Mouse (Mus musculus) fibroblast of lung, adult 2 months (primary cell): Measurements from ENCODE around the gene Fam20b.
A peak's percentile ranks its signal among the peaks of the same experiment; 100 is the strongest.

ENCODE experiments used
- DNase-seq: peaks from one replicate; pipeline ENCODE4 v3.0.0-alpha.2; 2011; ENCODE audit warnings: low read depth

Gene Fam20b

DNA sequence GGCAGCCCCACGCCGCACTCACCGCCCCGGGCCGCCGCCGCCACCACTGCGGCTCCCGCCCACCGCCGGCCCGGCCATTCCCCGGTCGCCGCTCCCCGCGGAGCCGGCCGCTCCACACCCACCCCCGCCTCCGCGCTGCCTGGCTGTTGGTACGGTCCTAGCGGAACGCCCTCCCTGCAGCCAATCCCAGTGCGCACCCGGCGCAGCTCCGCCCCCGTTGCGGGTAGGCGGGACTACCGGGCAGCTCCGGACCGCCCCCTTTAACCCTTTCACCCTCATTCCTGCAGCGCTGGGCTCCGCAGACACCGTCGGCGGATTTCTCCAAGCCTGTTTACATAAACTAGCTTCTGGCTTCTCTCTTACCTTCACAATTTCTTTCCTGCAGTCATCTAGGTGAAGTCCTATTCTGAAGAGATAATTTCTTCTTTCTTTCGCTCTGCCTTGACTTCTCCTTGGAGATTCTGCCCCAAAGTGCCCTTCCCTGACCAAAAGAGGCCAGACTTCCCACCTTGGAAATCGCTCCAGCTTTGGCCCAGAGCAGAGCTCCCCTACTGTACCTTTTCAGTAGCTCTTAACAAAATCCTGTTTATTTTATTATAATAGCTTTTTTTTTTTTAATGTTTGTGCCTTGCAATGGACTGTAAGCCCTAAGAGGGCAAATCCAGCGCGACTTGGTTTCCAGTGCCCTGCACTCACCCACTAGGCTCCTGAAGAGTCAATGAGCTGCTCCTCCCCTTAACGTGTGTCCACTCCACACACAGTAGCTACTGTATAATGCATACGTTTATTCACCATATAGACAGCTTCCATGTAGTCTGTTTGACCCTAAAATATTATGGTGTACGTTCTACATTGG, at the start of gene Fam20b:
Fam20b (minus strand) TSS at position 137 of the 856 bp plus-strand sequence.
- DNase-seq = peak; percentile 67

DNA sequence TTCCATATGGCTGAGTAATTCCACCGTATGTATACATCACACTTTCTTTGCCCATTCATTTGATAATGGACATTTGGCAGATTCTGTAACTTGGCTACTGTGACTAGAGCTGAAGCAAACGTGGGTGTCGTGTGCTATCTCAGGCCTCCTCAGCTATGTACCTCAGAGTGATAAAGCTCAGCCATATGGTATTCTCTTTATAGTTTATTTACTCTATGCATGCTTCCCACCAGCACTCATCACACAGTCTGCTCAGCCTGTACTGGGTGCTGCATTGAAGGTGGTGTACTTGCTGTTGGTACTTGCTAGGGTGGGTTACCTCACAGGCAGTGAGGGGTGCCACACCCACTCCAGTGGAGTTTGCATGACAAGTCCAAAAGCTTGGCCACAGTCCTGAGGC, 46.4 kb upstream of the Fam20b start:
- no peak for DNase-seq

DNA sequence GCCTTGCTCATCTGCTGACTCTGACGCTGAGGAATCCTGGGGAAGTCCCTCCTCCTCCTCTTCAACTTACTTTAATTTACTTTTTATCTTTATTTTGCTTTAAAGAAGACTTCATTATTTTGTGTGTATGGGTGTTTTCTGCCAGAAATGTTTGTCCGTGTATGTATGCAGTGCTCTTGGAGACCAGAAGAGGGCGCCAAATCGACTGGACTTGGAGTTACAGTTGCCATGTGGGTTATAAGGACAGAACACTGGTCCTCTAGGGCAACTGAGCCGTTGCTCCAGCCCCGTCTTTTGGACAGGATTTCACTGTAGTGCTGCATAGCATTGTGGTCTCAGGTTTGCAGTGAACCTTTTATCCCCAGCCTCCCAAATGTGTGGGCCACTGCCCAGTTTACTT, 45.7 kb upstream of the Fam20b start:
- DNase-seq = no peak

DNA sequence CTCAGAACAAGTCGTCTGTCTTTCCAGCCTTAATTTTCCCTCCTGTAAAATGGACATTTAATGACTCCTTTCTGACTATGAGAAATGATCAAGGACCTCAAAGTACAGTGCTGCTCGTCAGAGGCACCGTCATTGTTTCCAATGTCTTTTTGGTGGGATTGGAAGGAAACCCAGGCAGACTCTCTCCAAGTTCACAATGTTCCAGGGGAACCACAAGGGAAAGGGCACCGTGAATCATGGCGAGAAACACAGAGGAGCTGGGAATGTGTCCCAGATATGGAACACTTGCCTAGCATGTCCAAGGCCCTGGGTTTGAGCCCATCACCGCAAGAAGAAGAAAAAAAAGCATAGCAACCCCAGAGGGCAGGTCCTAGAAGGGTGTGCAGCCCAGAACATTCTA, 44.4 kb upstream of the Fam20b start:
- no peak for DNase-seq

DNA sequence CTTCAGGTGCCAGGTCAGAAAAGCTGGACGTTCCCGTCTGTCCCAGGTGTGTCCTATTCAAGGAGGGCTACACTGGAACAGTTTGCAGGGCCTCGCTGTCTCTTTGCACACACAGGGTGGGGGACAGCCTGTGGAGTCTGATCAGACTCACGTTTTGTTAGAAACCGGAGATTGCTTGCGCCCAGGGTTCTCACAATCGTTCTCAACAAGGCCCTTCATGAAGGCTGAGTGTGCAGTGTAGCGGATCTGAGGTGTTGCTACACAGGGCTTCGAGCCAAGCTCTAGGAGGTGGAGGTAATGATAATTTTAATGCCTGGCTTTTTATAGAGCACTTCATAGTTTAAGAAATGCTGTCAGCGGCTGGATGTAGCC, 42.5 kb upstream of the Fam20b start:
- DNase-seq = no peak

DNA sequence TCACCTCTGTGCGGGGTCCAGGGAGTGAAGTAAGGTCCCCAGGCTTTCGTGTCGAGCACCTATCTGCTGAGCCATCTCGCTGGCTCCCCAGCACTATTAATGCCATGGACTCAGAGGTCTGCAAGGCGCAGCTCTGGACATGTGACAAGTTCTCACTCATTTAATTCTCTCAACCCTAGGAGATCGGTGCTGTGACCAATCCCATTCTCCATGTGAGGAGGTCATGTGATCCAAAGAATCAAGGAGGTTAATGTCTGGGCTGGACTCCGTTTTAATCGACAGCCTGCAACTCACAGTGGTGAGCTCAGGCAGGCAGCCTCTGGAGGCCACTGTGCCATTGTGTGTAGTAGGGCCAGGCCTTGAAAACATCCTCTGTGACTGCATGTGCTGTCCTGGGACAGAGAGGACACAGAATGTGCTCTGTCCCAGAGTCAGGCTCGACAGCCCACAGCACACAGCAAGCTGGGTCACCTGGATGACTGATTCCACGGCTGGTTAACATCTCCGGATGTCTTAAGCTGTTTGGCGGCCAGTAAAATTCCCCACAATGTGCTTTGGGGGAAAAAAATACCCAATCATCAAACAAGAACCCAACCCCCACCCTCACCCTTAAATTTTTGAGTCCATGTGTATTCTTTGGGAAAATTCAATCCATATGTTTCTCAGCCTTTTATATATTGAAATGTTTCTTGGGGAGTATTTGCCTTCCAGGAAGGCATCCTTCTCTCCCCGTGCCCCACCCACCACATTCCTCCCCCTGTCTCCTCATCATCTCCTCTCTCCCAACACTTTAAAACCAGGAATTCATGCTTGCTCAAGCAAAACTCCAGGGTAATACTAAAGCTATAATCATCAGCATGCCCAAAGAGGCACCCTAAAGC, 41.9 kb upstream of the Fam20b start:
- no peak for DNase-seq

DNA sequence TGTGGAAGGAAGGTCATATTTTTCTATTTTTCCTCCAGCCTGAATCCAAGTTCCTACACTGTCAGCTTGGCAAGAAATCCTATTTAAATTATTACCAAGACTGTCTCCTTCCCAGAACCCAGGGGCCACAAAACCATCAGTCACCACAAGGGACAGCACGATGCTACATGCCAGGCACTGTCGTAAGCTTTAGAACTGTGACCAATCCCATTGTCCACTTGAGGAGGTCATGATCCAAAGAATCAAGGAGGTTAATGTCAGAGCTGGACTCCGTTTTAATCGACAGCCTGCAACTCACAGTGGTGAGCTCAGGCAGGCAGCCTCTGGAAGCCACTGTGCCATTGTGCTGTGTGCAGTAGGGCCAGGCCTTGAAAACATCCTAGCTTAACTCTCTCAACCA, 39.4 kb upstream of the Fam20b start:
- no peak for DNase-seq

DNA sequence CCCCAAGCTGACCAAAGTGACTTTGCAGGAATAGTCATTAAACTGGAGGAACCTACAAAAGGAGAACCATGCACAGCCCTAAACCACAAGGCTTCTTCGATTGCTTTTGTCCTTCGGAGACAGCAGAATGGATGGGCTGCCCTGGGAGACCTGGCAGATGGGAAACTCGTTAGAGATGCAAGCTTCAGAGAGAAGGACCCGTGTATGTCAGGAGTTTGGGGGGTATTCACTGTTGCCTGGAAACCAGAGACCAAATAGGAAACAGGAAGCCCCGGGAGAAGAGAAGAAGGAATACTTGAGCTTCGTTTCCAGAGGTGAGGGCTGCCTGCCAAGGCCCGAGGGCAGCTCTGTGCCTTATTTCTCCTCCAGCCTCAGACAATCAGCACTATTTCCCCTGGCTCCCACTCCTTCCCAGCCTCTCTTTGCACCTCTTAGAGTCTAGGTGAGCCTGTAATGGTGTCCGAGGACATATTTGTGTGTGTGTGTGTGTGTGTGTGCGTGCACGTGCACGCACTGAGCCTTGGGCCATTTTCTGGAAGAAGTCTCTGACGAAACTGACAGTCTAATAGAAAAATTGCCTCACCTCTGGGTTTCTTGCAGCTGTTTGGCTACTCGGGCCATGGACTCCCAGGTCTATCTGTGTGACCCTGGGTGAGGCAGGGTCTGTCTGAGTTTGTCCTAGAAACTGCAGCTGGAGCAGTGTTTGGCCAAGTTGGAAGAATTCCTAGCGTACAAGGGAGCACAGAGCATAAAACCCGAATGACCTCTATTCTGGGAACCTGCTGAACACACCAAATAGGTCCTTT, 35.9 kb upstream of the Fam20b start:
- no peak for DNase-seq

DNA sequence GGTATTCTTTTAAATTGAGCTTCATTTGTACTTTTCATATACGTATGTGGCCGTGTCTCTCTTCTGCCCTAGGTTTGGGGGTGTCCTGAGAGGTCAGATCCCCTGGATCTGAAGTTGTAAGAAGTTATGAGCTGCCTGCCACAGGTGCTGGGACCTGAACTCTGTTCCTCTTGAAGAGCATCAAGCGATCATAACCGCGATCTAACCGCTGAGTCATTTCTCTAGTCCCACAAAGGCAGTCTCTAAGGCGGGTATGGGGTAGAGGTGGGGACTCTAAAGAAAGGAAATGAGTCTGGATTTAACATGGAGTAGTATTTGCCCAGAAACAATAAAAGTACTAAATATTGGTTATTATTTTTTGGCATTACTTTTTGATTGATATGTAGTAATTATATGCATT, 34.1 kb upstream of the Fam20b start:
- DNase-seq = no peak

DNA sequence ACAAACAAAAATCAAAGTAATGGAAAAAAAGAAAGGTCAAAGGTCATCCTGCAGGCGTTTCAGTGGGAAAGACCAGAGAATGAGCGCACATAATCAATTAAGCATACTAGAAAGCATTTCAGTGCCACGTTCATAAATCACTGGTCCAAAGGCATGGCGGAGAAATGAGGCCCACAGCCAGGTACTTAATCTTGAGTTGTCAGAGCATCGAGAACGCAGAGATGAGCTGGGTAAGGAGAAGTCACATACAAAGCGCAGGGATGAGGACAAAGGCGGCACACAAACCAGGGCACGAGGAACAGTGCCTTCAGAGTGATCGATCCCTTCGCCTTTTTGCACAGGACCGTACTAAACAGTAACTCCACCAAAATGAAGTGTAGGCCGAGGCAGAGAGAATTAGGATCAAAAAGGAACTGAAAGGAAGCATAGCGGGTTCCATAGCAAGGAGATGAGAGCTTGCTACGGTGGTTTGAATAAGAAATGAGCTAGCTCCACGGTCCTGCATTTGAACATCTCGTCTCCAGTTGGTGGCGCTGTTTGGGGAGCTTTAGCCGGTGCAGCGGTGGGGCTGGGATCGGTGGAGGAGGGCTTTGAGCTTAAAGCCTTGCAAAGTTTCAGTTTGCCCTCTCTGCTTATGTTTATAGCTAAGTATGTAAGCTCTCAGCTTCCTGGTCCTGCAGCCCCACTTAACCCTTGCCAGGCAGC, 33.3 kb upstream of the Fam20b start:
- no peak for DNase-seq

DNA sequence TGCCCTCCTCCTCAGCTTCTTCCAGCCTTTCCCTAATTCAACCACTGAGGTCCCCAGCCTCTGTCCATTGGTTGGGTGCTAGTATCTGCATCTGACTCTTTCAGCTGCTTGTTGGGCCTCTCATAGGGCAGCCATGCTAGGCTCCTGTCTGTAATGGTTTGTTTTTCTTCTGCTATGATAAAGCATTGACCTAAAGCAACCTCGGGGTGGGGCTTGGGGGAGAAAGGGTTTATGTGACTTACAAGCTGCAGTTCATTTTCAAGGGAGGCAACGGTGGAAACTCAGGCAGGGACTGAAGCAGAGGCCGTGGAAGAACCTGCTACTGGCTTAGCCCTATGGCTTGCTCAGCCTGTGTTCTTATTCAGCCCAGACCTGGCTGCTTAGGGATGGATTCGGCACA, 31.4 kb upstream of the Fam20b start:
- DNase-seq = no peak

DNA sequence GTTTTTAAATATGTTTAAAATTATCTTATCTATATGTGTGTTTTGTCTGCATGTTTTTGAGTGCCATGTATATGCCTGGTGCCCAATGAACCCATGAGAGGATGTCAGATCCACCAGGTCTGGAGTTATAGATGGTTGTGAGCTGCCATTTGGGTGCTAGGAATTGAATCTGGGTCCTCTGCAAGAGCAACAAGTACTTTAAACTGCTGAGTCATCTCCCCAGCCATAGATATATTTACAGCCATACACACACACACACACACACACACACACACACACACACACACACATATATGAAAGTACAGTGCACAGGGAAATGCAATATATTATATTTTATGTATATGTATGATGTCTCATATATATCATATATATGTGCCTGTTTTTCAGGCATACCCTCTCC, 30.2 kb upstream of the Fam20b start:
- no peak for DNase-seq

DNA sequence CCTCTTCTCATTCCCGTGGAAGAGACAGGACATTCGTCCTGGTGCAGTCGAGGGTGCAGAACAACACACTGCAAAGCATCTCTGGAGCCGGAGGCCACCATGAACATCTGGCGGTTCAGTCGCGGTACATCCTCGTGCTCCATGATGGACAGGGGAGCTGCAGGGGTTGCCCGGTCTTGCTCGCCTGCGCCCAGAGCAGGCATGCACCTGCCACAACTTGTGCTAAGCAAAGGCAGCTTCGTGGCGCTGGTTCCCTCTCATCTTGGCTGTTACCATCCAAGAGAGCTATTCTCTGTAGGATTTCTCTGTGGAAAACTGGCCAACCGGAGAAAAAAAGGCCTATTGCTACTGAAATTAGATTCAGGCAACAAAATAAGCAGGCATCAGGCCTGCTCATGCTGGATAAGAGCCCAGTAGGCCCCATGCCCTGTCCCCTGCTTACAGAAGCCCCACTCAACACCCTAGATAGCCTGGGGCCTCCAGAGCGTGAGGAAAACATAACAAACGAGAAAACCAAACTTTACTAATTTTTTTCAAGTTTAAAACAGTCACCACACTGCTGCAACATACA, 29.6 kb upstream of the Fam20b start:
- no peak for DNase-seq

DNA sequence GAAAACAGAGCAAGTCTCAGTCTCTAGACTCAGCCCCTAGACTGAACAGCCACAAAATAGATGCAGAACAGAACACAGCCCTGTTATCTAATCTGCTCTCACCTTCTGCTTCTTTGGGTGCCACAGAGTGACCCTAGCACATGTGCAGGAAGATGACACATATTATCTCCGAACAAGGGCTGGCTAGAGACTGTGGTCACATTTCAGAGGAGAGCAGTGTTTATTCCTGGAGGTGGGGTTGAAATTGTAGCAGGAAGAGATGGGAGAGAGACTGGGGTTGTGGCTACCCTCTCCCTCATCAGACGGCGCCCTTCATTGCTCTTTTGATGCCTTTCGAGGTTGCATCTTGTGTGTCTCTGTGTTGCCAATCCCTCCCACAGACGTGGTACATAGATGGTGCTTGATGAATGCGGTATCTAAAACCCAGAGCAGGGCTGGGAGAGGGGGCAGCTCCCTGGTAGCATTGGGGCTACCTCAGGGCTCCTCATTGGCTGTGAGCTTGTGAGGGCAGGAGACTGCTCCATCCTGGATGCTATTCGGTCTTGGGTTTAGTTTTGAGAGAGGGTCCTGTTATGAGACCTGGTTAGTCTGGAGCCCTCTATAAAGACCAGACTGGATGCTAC, 26.4 kb upstream of the Fam20b start:
- DNase-seq = no peak

DNA sequence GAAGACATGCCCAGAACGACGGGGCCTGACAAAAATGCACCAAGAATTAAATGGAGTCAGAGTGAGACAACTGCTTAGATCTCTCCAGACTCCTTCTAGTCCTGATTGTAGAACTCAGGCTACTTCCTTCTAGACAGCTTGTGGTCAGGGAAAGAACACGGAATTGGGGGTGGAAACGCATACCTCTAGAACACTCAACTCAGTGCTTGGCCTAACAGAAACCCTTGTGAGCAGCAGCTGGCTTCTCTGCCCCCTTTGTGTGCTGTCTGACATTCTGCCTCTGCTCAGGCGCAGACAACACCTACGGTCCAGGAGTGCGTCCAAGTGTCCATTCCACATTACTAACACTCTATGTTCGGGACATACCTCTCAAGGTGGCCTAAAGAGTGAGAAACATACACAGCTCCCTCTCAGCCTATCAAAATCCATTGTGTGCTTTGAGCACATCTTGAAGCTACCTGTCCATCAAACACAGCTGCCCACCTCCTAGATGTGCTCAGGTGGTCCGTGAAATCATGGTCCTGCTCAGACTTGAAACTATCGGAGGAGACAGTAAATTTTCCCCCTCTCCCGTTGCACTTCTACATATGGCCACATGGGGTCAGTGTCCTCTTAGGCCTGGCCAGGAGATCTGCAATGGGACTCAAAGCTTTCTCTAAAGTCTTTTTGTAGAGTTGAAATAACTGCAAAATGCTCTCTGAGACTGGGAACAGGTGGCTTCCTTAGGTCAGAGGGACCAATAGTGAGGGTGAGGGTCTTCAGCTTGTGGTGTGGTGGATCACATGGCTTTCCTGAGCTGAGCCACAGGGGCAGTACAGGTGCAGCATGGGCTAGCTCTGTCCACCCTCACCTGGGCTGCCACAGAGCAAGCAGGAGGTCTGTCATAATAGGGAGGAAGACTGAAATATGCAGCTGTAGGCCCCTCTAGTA, 22.9 kb upstream of the Fam20b start:
- DNase-seq = peak; percentile 40

DNA sequence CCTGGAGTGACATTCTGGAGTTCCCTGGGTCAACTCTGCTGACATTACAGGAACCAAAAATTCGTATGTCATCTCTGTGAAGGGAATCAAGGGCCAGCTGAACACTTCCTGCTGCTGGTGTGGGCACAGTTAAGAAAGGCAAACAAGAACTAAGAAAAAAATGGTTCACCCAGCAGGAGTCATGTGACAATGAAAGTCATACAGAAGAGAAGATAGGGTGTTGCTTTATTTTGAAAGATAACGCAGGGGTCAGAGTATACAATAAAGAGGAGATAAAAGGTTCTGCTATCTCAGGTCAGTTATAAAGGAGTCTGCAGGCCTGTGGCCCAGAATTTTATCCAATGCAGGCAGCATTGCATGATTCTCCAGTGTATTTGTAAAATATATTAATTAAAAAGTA, 16.9 kb upstream of the Fam20b start:
- no peak for DNase-seq

DNA sequence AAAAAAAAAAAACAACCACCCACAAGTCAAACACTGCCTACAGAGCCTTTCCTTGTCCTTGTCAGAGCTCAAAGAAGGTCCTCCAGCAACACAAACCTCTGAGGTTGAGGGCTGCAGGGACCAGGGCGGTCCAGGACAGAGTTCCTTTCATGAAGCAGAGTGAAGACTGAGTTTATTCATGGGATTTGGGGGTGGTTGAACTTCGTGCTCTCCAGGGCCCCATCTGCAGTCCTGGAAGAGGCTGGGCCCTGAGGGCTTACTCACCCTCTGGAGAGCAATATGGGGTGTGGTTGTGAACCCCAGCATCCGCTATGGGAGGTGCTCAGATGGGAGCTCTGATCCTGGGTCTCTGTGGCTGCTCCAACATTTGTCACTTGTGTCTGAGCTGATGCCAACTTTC, 15.1 kb upstream of the Fam20b start:
- no peak for DNase-seq

DNA sequence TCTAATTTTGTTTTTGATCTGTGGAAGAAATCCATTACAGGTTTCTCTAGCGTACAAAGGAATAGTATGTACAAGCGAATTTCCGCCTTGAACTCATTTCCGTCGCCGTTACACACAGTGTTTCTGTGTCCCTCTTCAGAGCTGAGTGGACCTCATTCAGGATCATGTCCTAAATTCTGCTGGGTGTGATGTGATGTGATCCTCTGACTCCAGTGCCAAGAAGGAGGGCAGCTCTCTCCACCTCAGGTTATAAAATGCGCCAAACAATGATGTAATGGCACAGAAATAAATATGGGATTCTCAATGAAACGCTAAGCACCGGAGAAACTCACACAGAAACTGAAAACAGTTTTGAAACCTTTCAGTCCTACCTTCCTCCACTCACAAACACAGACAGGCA, 14.7 kb upstream of the Fam20b start:
- no peak for DNase-seq

DNA sequence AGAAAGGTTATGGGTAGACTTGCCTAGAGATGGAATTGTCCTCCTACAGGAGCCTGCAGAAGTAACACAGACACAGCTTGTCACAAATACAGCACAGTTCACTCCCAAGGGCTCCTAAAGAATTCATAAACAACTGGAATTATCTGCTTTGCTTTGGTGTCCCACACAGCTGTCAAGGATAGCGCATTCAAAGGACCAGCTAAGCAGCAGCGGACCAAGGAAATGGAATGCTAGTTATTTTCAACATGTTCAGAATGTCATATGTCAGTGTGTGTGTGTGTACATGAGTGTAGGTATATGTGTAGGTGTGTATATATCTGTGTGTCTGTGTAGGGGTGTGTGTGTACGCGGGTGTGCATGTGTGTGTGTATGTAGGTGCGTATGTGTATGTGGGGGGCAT, 14.1 kb upstream of the Fam20b start:
- DNase-seq = no peak

DNA sequence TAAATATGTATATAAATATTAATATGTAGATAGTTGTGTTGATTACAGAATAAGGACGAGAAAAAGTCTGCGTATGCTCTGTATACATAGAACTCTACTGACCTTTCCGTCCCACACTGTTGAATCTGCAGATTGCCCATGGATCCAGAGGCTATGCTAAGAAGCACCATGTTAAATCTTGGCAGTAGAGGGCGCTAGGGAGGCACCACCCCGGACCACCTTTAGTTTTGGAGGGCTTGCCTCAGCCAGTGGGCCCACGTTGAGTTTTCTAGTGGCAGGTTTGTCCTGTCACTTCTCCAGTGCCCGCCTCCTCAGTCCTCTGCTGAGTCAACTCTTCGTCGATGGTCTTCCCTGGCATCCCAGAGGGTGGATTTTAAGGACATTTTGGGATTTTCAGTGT, 11.9 kb upstream of the Fam20b start:
- no peak for DNase-seq
